Mouse (Mus musculus): Measurements from ENCODE around the gene Nkiras1. TPM values are rescaled to one million over a fixed set of nuclear protein-coding genes. Genes with fewer than 3 reads are reported as not detected.
A peak's percentile ranks its signal among the peaks of the same experiment; 100 is the strongest.

Gene Nkiras1
- polyA plus RNA-seq, 1 experiment from 2014 or later: 23.4 TPM

DNA sequence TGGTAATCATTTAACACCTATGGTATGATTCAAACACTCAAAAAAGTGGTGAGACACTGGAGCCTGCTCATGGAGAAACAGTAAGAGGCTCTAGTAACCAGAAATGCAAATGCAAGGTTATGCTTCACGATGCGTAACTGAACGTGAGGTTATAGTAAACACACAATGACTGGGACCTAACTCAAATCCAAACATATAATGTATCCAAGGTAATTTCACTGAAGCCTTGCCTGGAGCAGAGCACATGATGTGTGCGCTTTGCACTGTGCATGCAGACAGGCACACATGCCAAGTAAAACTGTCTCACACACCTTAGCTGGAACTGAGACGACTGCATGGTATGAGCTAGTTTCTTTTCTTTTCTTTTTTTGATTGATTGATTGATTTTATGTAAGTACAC lies 33.2 kb downstream of the Nkiras1 start:
- H3K4me1 ChIP-seq: peaks cover 4% of the 10 kb centered on the region; the same call in 1 of the 2 replicates
- 84% methylated on average over 5 of the region's 5 CpGs for WGBS
- H3K9ac ChIP-seq: no peak overlapping the region

DNA sequence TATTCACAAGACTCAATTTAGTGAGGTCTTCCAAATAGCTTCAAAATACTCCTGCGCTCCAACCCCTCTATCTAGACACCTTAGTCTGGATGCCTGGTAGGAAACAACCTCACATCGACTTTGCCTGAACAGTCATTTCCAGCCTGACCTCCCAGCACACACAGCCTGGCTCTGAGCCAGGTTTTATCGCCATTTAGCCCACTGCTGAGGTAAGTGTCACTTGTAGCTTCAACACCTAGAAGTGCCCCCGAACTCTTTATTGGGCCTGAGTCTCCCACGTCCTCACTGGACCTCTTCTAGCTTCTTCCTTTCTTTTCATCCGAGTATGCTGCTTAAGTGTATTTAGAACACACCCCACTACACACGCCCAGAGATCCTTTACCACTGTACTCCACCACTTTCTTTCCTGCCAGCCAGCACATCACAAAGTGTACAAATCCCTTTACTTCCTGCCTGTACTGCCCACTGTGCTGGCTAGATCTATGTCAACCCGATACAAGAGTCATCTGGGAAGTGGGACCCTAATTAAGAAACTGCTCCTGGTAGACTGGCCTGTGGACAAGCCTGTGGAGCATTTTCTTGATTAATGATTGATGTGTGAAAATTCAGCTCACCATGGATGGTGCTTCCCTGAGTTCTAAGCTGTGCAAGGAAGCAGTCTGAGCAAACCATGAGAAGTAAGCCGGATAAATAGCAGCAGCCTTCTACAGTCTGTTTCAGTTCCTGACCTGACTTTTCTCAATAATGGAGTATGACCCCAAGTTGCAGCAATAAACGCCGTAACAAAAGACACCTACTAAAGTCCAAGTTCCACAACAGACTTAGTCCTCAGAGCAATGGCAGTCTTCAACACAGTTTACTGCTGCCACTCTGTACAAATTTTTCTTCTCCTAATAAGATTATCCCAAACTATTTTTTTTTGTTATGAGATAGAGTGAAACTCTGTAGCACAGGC lies 46.8 kb downstream of the Nkiras1 start:
- no peak overlapping the region for H3K27ac ChIP-seq
- no peaks in the 10 kb centered on the region for H3K27me3 ChIP-seq
- no peak overlapping the region for H3K4me2 ChIP-seq
- WGBS: 84% methylated on average over 11 of the region's 11 CpGs
- H3K4me3 ChIP-seq: no peak overlapping the region
- no peak for ATAC-seq (ENCODE audit: insufficient number of reproducible peaks, insufficient read depth, low FRiP score, low TSS enrichment, low read depth)
- peaks cover 16% of the 10 kb centered on the region for H3K36me3 ChIP-seq
- no peaks in the 10 kb centered on the region; the same call in 1 of the 2 replicates for H3K4me1 ChIP-seq
- H3K9ac ChIP-seq: no peak overlapping the region
- H3K9me3 ChIP-seq: no peaks in the 10 kb centered on the region

More for the DNA sequence above, 33.2 kb downstream of the Nkiras1 start:
- H3K4me2 ChIP-seq: no peak overlapping the region
- H3K4me3 ChIP-seq: no peak overlapping the region
- ATAC-seq (ENCODE audit: insufficient number of reproducible peaks, insufficient read depth, low FRiP score, low TSS enrichment, low read depth): 0 out of 2 replicates have a peak, but pooled peaks have one; percentile 26
- no peaks in the 10 kb centered on the region for H3K9me3 ChIP-seq
- no peak overlapping the region for H3K27ac ChIP-seq
- no peaks in the 10 kb centered on the region for H3K27me3 ChIP-seq
- peaks cover 11% of the 10 kb centered on the region; the same call in 1 of the 2 replicates for H3K36me3 ChIP-seq

DNA sequence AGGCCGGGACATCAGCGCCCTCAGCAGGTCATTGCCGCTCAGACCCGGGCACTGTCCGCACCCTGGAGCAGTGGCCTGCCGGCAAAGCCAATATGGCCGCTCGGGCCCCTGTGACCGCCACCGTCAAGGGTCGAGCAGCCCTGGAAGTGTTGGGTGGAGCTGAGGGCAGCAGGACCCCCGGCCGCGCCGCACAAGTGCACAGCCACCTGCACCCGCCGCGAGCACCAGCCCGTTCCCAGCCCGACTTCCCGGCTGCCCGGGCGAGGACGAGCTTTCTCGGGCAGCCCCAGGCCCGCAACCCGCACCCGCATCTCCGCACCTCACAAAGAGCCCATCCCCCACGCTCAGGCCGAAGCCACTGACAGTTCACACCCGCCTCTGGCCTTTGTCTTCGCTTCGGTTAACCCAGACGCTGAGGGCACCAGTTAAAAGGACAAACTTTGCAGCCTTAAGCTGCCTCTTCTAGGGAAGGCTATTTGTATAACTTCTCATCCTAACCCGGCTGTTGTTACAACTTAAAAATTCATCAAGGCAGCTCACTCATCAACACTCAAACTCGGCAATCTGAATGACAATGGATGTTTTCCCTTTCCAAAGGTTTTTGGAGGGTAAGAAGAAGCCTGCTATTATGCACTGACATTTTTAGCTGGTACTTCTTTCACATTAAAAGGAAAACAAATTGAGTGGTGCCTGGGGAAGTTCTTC lies 56.2 kb downstream of the Nkiras1 start:
- Histone ChIP-seq H3K9ac (peak overlapping the region; percentile 68), H3K4me1 (peaks cover 40% of the 10 kb centered on the region), H3K36me3 (peaks cover 13% of the 10 kb centered on the region), H3K9me3 (no peaks in the 10 kb centered on the region), H3K4me2 (peak overlapping the region; percentile 70), H3K27me3 (no peaks in the 10 kb centered on the region), H3K4me3 (peak overlapping the region; percentile 44), H3K27ac (no peak overlapping the region)
- ATAC-seq (ENCODE audit: insufficient number of reproducible peaks, insufficient read depth, low FRiP score, low TSS enrichment, low read depth): 0 out of 2 replicates have a peak, but pooled peaks have one; percentile 57
- WGBS: 4% methylated on average over 37 of the region's 37 CpGs

DNA sequence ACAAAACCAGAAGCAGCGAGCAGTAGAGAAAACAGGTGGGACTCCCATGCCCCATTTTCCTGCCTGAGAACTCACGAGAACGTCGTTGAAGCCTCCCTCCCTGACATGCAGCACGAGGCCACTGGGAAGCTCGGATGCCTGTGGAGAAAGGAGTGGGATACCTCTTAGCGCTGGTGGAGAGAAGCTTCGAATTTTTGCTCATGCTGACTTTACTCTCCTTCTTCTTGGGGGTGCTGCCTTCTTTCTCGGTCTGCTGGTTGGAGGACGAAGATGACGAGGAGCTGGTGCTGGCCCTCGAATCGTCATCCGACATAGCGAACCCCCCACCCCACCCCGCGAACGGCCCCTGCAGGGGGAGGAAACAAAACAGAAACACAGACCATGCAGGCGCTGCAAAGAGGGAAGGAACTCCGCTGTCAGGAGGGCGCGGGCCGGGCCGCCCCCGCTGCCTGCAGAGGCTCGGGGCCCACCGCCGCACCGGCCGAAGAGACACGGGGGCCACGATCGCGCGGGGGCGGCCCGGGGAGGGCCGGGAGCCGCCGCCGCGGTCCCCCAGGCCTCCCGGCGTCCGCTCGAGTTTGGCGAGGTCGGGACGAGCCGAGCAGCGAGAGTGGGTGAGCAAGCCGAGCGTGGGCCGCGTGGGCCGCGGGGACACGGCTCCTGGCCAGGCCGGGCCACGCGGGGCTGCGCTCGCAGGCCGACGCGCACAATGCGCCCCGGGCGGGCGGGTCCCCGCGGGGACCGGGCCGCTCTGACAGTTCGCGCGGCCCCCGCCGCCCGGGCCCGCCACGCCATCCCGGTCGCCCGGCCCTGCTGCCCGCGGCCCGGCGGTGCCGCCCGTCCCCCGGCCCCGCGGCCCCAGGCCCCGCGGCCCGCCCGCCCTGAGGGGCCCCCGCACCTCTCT lies 60.1 kb downstream of the Nkiras1 start:
- Histone ChIP-seq H3K36me3 (peaks cover 11% of the 10 kb centered on the region), H3K9me3 (no peaks in the 10 kb centered on the region), H3K4me2 (peak overlapping the region; percentile 66), H3K27ac (peak overlapping the region; percentile 84), H3K27me3 (no peaks in the 10 kb centered on the region), H3K4me1 (peaks cover 36% of the 10 kb centered on the region), H3K4me3 (peak overlapping the region; percentile 86), H3K9ac (peak overlapping the region; percentile 97)
- ATAC-seq (ENCODE audit: insufficient number of reproducible peaks, insufficient read depth, low FRiP score, low TSS enrichment, low read depth): peak; percentile 59
- under 1% methylated on average over 88 of the region's 99 CpGs for WGBS

DNA sequence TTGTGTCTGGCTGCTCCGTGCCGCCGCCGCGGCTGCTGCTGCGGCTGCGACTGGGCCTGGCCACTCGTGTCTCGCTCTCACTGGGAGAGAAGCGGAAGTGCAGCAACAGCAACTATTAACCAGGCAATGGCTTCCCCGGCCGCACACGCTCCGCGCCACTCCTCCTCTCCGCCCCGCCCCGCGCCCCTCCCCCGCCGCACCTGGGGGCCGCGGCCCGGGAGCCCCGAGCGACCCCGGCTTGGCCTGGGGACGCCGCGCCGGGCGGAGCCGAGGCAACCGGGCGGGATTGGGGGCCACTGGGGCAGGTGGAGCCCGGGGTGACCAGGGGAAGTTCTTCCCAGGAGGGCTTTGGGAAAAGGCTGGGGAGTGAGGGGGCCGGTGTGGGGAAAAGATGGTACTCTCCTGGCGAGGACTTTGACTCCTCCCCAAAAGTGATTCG lies 60.8 kb downstream of the Nkiras1 start, which contains the start of gene Ube2e1:
Ube2e1 (minus strand) TSS at position 167 of the 439 bp plus-strand sequence.
- peak within 1 kb of the TSS; percentile 86 for H3K4me3 ChIP-seq
- no peaks in the 10 kb centered on the region for H3K9me3 ChIP-seq
- H3K9ac ChIP-seq: peak within 1 kb of the TSS; percentile 97
- H3K4me1 ChIP-seq: peaks cover 29% of the 10 kb centered on the region
- peak within 1 kb of the TSS; percentile 84 for H3K27ac ChIP-seq
- WGBS: 1% methylated on average over 23 of the region's 39 CpGs
- peak; percentile 82 for ATAC-seq (ENCODE audit: insufficient number of reproducible peaks, insufficient read depth, low FRiP score, low TSS enrichment, low read depth)
- H3K36me3 ChIP-seq: peaks cover 7% of the 10 kb centered on the region
- H3K27me3 ChIP-seq: no peaks in the 10 kb centered on the region
- peak within 1 kb of the TSS; percentile 66 for H3K4me2 ChIP-seq

Other genes starting within 250 kb of the Nkiras1 start
- 6.9 and 7.9 TPM in 2 replicates for gene Nr1d2, start 32.0 kb upstream of the Nkiras1 start, polyA plus RNA-seq (2015; fragmentation: Nextera tagmentation; extraction: Ambion mirVana)
- 387 and 439 TPM in 2 replicates for gene Rpl15, start 255 bp downstream of the Nkiras1 start, polyA plus RNA-seq (2015; fragmentation: Nextera tagmentation; extraction: Ambion mirVana)
- gene Ube2e1, start 60.7 kb downstream of the Nkiras1 start, polyA plus RNA-seq (2015; fragmentation: Nextera tagmentation; extraction: Ambion mirVana): 156 and 158 TPM in 2 replicates